Mouse (Mus musculus) mature B cell (primary cell): ENCODE data around the gene Kdm4a.

Experiments
- in situ Hi-C: fragments of 300-500 bp; cut with MboI; formaldehyde crosslinking; loops from 2 replicates; pipeline ENCODE4 v1.14.3; 2019

Kdm4a gene

GRCm38 (mm10) chr4:118156559-118156958 lies 23.3 kb downstream of the Kdm4a start:
- in situ Hi-C loops, result no loop called here

- in situ Hi-C loops, result no loop called here
Measured at GRCm38 (mm10) chr4:118154889-118155288, 25.0 kb downstream of the Kdm4a start.

- in situ Hi-C loops, result no loop called here
Measured at GRCm38 (mm10) chr4:118152020-118152785, 27.6 kb downstream of the Kdm4a start.

- in situ Hi-C loops, result no loop called here
Measured at GRCm38 (mm10) chr4:118150804-118151203, 29.0 kb downstream of the Kdm4a start.

- in situ Hi-C loops, result no loop called here
Measured at GRCm38 (mm10) chr4:118149956-118150680, 29.7 kb downstream of the Kdm4a start.

GRCm38 (mm10) chr4:118149055-118149576 lies 30.7 kb downstream of the Kdm4a start:
- in situ Hi-C loops, result no loop called here

GRCm38 (mm10) chr4:118148317-118148687 lies 31.5 kb downstream of the Kdm4a start:
- in situ Hi-C loops, result no loop called here

GRCm38 (mm10) chr4:118147547-118148316 lies 32.1 kb downstream of the Kdm4a start:
- in situ Hi-C loops, result no loop called here

GRCm38 (mm10) chr4:118147090-118147489 lies 32.8 kb downstream of the Kdm4a start:
- in situ Hi-C loops, result no loop called here

- in situ Hi-C loops, result no loop called here
Measured at GRCm38 (mm10) chr4:118144324-118144723, 35.5 kb downstream of the Kdm4a start.

- in situ Hi-C loops, result no loop called here
Measured at GRCm38 (mm10) chr4:118143679-118144078, 36.2 kb downstream of the Kdm4a start.

- in situ Hi-C loops, result no loop called here
Measured at GRCm38 (mm10) chr4:118141511-118141910, 38.3 kb downstream of the Kdm4a start.

- in situ Hi-C loops, result no loop called here
Measured at GRCm38 (mm10) chr4:118138891-118139290, 41.0 kb downstream of the Kdm4a start.

- in situ Hi-C loops, result no loop called here
Measured at GRCm38 (mm10) chr4:118137857-118138256, 42.0 kb downstream of the Kdm4a start.

- in situ Hi-C loops, result no loop called here
Measured at GRCm38 (mm10) chr4:118137311-118137710, 42.5 kb downstream of the Kdm4a start.

GRCm38 (mm10) chr4:118135414-118135813 lies 44.4 kb downstream of the Kdm4a start:
- in situ Hi-C loops, result no loop called here

GRCm38 (mm10) chr4:118134485-118135365 lies 45.1 kb downstream of the Kdm4a start, which contains the start of gene St3gal3:
TSS of gene St3gal3 (minus strand) at chr4:118134914.
- in situ Hi-C loops, result no loop called here

GRCm38 (mm10) chr4:118131329-118131728 lies 48.5 kb downstream of the Kdm4a start:
- in situ Hi-C loops, result no loop called here

GRCm38 (mm10) chr4:118123030-118123704 lies 56.7 kb downstream of the Kdm4a start:
- in situ Hi-C loops, result no loop called here

- in situ Hi-C loops, result no loop called here
Measured at GRCm38 (mm10) chr4:118122078-118122477, 57.8 kb downstream of the Kdm4a start.

- in situ Hi-C loops, result no loop called here
Measured at GRCm38 (mm10) chr4:118117565-118117964, 62.3 kb downstream of the Kdm4a start.
